Mouse (Mus musculus) hindbrain, embryonic 14.5 days (tissue): Measurements from ENCODE around the gene Slc40a1. TPM values are rescaled to one million over a fixed set of nuclear protein-coding genes. Genes with fewer than 3 reads are reported as not detected.

Experiments used
- ATAC-seq: fragments of 200-750 bp; cut with Nextera tagmentation; 2 replicates; pipeline ENCODE4 v1.8.0; 2017; ENCODE audit warnings: moderate number of reproducible peaks, mild to moderate bottlenecking, moderate TSS enrichment, moderate library complexity; ENCODE audit not compliant: low FRiP score
- DNase-seq: peaks from one replicate; pipeline ENCODE4 v3.0.0-alpha.2; 2015; ENCODE audit warnings: low spot score
- H3K27ac ChIP-seq: fragments of 300-500 bp; sonication (generic); 2 replicates; pipeline ENCODE4 v1.5.1; 2014; ENCODE audit warnings: mild to moderate bottlenecking, moderate library complexity
- H3K27me3 ChIP-seq: fragments of 300-500 bp; sonication (generic); 2 replicates; pipeline ENCODE4 v1.6.1; 2014; ENCODE audit warnings: mild to moderate bottlenecking, low read length, mixed read lengths; ENCODE audit not compliant: control insufficient read depth, insufficient read depth
- H3K36me3 ChIP-seq: fragments of 300-500 bp; sonication (generic); replicated peaks from 2 replicates; pipeline ENCODE4 v1.6.1; 2014; ENCODE audit not compliant: control insufficient read depth, insufficient read depth
- H3K4me1 ChIP-seq: fragments of 300-500 bp; sonication (generic); replicated peaks from 2 replicates; pipeline ENCODE4 v1.6.1; 2014; ENCODE audit warnings: antibody characterized with exemption, low read length, mixed read lengths; ENCODE audit not compliant: control insufficient read depth, insufficient read depth
- H3K4me2 ChIP-seq: fragments of 300-500 bp; sonication (generic); replicated peaks from 2 replicates; pipeline ENCODE4 v1.6.1; 2014; ENCODE audit warnings: mild to moderate bottlenecking, moderate library complexity
- H3K4me3 ChIP-seq: fragments of 300-500 bp; sonication (generic); replicated peaks from 2 replicates; pipeline ENCODE4 v1.5.1; 2014; ENCODE audit warnings: mild to moderate bottlenecking, low read length
- H3K9ac ChIP-seq: fragments of 300-500 bp; sonication (generic); 2 replicates; pipeline ENCODE4 v1.6.1; 2014
- H3K9me3 ChIP-seq: fragments of 300-500 bp; sonication (generic); 2 replicates; pipeline ENCODE4 v1.6.1; 2016; ENCODE audit warnings: low read length; ENCODE audit not compliant: control insufficient read depth
- WGBS: fragments of 180-500 bp; shearing (Covaris S2); extraction: QIAGEN DNeasy Blood & Tissue Kit; methylation state at CpG from one replicate; pipeline ENCODE4 v1.1.7; 2014; 5-methylcytosine and 5-hydroxymethylcytosine counted together
- polyA plus RNA-seq: library from polyadenylated mRNA; unstranded; fragments of >200 nt; fragmentation: Nextera tagmentation; extraction: Ambion mirVana; gene quantifications from 2 replicates; pipeline ENCODE4 v1.2.1, GENCODE M21; 2014

Slc40a1 gene
- polyA plus RNA-seq, 1 experiment from 2014 or later = 45.4 TPM

GRCm38 (mm10) chr1:45894168-45894912 is 32.0 kb downstream of the Slc40a1 start:
- no peaks in the 10 kb centered on the region for H3K4me1 ChIP-seq
- no peak for ATAC-seq
- 93% methylated on average over 6 of the region's 6 CpGs for WGBS

GRCm38 (mm10) chr1:45891986-45892385 is 34.3 kb downstream of the Slc40a1 start:
- Histone ChIP-seq H3K4me1 (no peaks in the 10 kb centered on the region), H3K4me3 (no peak overlapping the region), H3K9me3 (no peaks in the 10 kb centered on the region), H3K27me3 (no peaks in the 10 kb centered on the region), H3K36me3 (no peaks in the 10 kb centered on the region), H3K9ac (no peak overlapping the region), H3K27ac (no peak overlapping the region), H3K4me2 (no peak overlapping the region)
- WGBS = 83% methylated on average over 2 of the region's 2 CpGs
- no peak for DNase-seq
- no peak for ATAC-seq

More at GRCm38 (mm10) chr1:45894168-45894912, 32.0 kb downstream of the Slc40a1 start:
- Histone ChIP-seq H3K27me3 (no peaks in the 10 kb centered on the region), H3K9me3 (no peaks in the 10 kb centered on the region), H3K4me2 (no peak overlapping the region), H3K4me3 (no peak overlapping the region), H3K27ac (no peak overlapping the region), H3K36me3 (no peaks in the 10 kb centered on the region), H3K9ac (no peak overlapping the region)
- DNase-seq = no peak

GRCm38 (mm10) chr1:45890173-45890572 is 36.1 kb downstream of the Slc40a1 start, which contains the start of gene Gm5269:
TSS of gene Gm5269 (minus strand) at chr1:45890273.
- H3K36me3 ChIP-seq = no peaks in the 10 kb centered on the region
- no peak within 1 kb of the TSS for H3K4me3 ChIP-seq
- no peak within 1 kb of the TSS for H3K4me2 ChIP-seq
- H3K27ac ChIP-seq = no peak within 1 kb of the TSS
- DNase-seq = no peak
- no peaks in the 10 kb centered on the region for H3K27me3 ChIP-seq
- H3K9ac ChIP-seq = no peak within 1 kb of the TSS
- no peak for ATAC-seq
- no peaks in the 10 kb centered on the region for H3K4me1 ChIP-seq
- no peaks in the 10 kb centered on the region for H3K9me3 ChIP-seq

GRCm38 (mm10) chr1:45886800-45887199 is 39.5 kb downstream of the Slc40a1 start:
- no peaks in the 10 kb centered on the region for H3K36me3 ChIP-seq
- no peak for ATAC-seq
- WGBS = 89% methylated on average over 9 of the region's 9 CpGs
- no peak overlapping the region for H3K9ac ChIP-seq
- H3K9me3 ChIP-seq = no peaks in the 10 kb centered on the region
- H3K27ac ChIP-seq = no peak overlapping the region
- no peaks in the 10 kb centered on the region for H3K27me3 ChIP-seq
- no peak overlapping the region for H3K4me2 ChIP-seq
- no peaks in the 10 kb centered on the region for H3K4me1 ChIP-seq
- no peak for DNase-seq
- H3K4me3 ChIP-seq = no peak overlapping the region

- Histone ChIP-seq H3K4me2 (no peak overlapping the region), H3K27me3 (no peaks in the 10 kb centered on the region), H3K27ac (no peak overlapping the region), H3K4me1 (no peaks in the 10 kb centered on the region), H3K9ac (no peak overlapping the region), H3K9me3 (no peaks in the 10 kb centered on the region), H3K4me3 (no peak overlapping the region), H3K36me3 (no peaks in the 10 kb centered on the region)
- DNase-seq (no peak), ATAC-seq (no peak)
Observed at GRCm38 (mm10) chr1:45883378-45883777, 42.9 kb downstream of the Slc40a1 start.

GRCm38 (mm10) chr1:45882076-45882475 is 44.2 kb downstream of the Slc40a1 start:
- Histone ChIP-seq H3K4me3 (no peak overlapping the region), H3K4me1 (no peaks in the 10 kb centered on the region), H3K27ac (no peak overlapping the region), H3K4me2 (no peak overlapping the region), H3K9ac (no peak overlapping the region), H3K27me3 (no peaks in the 10 kb centered on the region), H3K36me3 (no peaks in the 10 kb centered on the region), H3K9me3 (no peaks in the 10 kb centered on the region)
- 54% methylated on average over 6 of the region's 6 CpGs for WGBS
- ATAC-seq = no peak
- no peak for DNase-seq

- 87% methylated on average over 3 of the region's 3 CpGs for WGBS
- ATAC-seq = no peak
- no peaks in the 10 kb centered on the region for H3K9me3 ChIP-seq
Observed at GRCm38 (mm10) chr1:45881228-45881832, 45.0 kb downstream of the Slc40a1 start.

GRCm38 (mm10) chr1:45877463-45877862 is 48.9 kb downstream of the Slc40a1 start:
- Histone ChIP-seq H3K9ac (no peak overlapping the region), H3K36me3 (no peaks in the 10 kb centered on the region), H3K4me2 (no peak overlapping the region), H3K4me3 (no peak overlapping the region), H3K4me1 (no peaks in the 10 kb centered on the region), H3K27me3 (no peaks in the 10 kb centered on the region), H3K9me3 (no peaks in the 10 kb centered on the region), H3K27ac (no peak overlapping the region)
- DNase-seq = no peak
- 96% methylated on average over 3 of the region's 3 CpGs for WGBS
- ATAC-seq = no peak

More at GRCm38 (mm10) chr1:45881228-45881832, 45.0 kb downstream of the Slc40a1 start:
- Histone ChIP-seq H3K27ac (no peak overlapping the region), H3K9ac (no peak overlapping the region), H3K36me3 (no peaks in the 10 kb centered on the region), H3K4me3 (no peak overlapping the region), H3K27me3 (no peaks in the 10 kb centered on the region), H3K4me2 (no peak overlapping the region), H3K4me1 (no peaks in the 10 kb centered on the region)
- no peak for DNase-seq

- DNase-seq = no peak
- H3K4me1 ChIP-seq = no peaks in the 10 kb centered on the region
- no peak for ATAC-seq
- H3K27ac ChIP-seq = no peak overlapping the region
- no peaks in the 10 kb centered on the region for H3K27me3 ChIP-seq
- H3K9me3 ChIP-seq = no peaks in the 10 kb centered on the region
- 89% methylated on average over 6 of the region's 6 CpGs for WGBS
- H3K4me2 ChIP-seq = no peak overlapping the region
- no peaks in the 10 kb centered on the region for H3K36me3 ChIP-seq
- H3K4me3 ChIP-seq = no peak overlapping the region
- H3K9ac ChIP-seq = no peak overlapping the region
Observed at GRCm38 (mm10) chr1:45876450-45877198, 49.7 kb downstream of the Slc40a1 start.
